Mouse (Mus musculus) G1E (cell line): ENCODE data around the gene Plch2.

Experiments used
- CTCF ChIP-seq: IDR thresholded peaks from 2 replicates; pipeline ENCODE4 v1.5.1; 2012; ENCODE audit warnings: low read depth, low read length, inconsistent platforms, mixed read lengths
- GATA1 ChIP-seq: IDR thresholded peaks from 2 replicates; pipeline ENCODE4 v1.6.1; 2012; ENCODE audit warnings: borderline replicate concordance, low read length, inconsistent platforms, mixed read lengths
- GATA2 ChIP-seq: IDR thresholded peaks from 2 replicates; pipeline ENCODE4 v1.6.1; 2012; ENCODE audit warnings: low read depth, low read length, inconsistent platforms, borderline replicate concordance
- TAL1 ChIP-seq: conservative IDR thresholded peaks from 2 replicates; pipeline ENCODE4 v1.6.1; 2012; ENCODE audit warnings: low read depth, low read length, inconsistent platforms, mixed read lengths

DNA sequence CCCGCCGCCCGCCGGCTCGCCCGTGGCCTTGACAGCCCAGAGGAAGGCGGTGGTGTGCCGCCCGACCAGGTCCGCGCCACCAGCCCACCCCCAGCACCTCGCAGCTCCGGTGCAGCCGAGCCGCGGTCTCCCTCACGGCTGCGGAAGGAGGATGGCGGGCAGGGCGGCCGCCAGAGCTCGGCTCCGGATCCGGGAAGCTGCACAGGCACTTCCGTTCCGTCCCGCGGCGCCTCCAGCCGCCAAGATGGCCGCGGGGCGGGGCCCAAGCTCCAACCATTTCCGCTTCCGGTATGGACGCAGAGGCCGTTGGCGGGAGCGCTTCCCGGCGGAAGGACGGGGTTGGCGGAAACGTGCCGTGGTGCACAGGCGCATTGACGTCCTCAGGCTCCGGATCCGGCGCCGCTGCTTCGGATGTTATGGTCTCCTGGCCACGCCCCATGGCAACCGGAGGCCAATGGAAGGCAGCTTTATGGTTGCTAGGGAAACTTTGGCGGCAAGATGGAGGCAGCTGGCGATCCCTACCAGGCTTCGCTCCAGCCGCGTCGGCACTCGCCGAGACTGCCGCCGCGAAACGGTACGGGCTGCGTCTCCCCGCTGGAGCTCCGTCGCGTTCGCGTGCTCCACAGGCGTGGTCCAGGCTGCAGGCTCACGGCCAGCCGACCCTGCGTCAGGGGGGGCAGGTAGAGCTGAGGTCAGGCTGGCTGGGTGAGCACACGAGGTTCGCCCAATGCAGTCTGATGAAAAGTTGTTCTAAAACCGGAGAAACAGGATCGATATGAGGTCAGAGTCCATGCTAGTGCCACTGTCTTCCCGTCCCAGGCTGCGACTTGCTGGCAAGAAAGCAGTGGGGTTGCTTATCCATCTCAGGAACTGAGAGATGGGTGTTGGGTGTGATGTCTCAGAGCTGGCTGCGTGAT lies 29.8 kb upstream of the Plch2 start, which contains the start of the genes Rer1 and Morn1:
- no peak for TF ChIP-seq CTCF
- TF ChIP-seq GATA2: no peak
- no peak for TF ChIP-seq TAL1
- no peak for TF ChIP-seq GATA1
